Mouse (Mus musculus) intestine, postnatal 0 days (tissue): ENCODE measurements around the gene Cherp. TPM values are rescaled to one million over a fixed set of nuclear protein-coding genes. Genes with fewer than 3 reads are reported as not detected.

Experiments used
- ATAC-seq: fragments of 200-750 bp; cut with Nextera tagmentation; 2 replicates; pipeline ENCODE4 v1.8.0; 2017; ENCODE audit warnings: mild to moderate bottlenecking, moderate TSS enrichment, moderate library complexity
- H3K27ac ChIP-seq: fragments of 300-500 bp; sonication (generic); 2 replicates; pipeline ENCODE4 v1.5.1; 2014; ENCODE audit warnings: mild to moderate bottlenecking, low read depth, low read length, moderate library complexity
- H3K27me3 ChIP-seq: fragments of 300-500 bp; sonication (generic); replicated peaks from 2 replicates; pipeline ENCODE4 v1.6.1; 2014; ENCODE audit warnings: low read length, mixed read lengths; ENCODE audit not compliant: control insufficient read depth, insufficient read depth
- H3K36me3 ChIP-seq: fragments of 300-500 bp; sonication (generic); 2 replicates; pipeline ENCODE4 v1.6.1; 2014; ENCODE audit warnings: mild to moderate bottlenecking, moderate library complexity; ENCODE audit not compliant: control insufficient read depth, insufficient read depth
- H3K4me1 ChIP-seq: fragments of 300-500 bp; sonication (generic); replicated peaks from 2 replicates; pipeline ENCODE4 v1.6.1; 2014; ENCODE audit warnings: antibody characterized with exemption, low read length, mixed read lengths; ENCODE audit not compliant: control insufficient read depth, insufficient read depth
- H3K4me2 ChIP-seq: fragments of 300-500 bp; sonication (generic); replicated peaks from 2 replicates; pipeline ENCODE4 v1.6.1; 2014; ENCODE audit warnings: low read depth, mild to moderate bottlenecking, moderate library complexity
- H3K4me3 ChIP-seq: fragments of 300-500 bp; sonication (generic); 2 replicates; pipeline ENCODE4 v1.5.1; 2014; ENCODE audit warnings: low read depth, low read length
- H3K9ac ChIP-seq: fragments of 300-500 bp; sonication (generic); 2 replicates; pipeline ENCODE4 v1.6.1; 2014; ENCODE audit warnings: mild to moderate bottlenecking, low read depth, low read length
- H3K9me3 ChIP-seq: fragments of 300-500 bp; sonication (generic); 2 replicates; pipeline ENCODE4 v1.6.1; 2016; ENCODE audit warnings: mixed run types; ENCODE audit not compliant: control insufficient read depth
- CTCF ChIP-seq: sonication (generic); IDR thresholded peaks from 2 replicates; pipeline ENCODE4 v1.5.1; 2016; ENCODE audit warnings: low read depth, mild to moderate bottlenecking, control low read depth, antibody characterized with exemption, moderate library complexity
- WGBS: fragments of 180-500 bp; shearing (Covaris S2); extraction: QIAGEN DNeasy Blood & Tissue Kit; methylation state at CpG from one replicate; pipeline ENCODE4 v1.1.7; 2014; 5-methylcytosine and 5-hydroxymethylcytosine counted together
- microRNA-seq: library from miRNA; unstranded; fragments of <30 nt; microRNA quantifications from one replicate; pipeline ENCODE4, GENCODE M21; 2016
- polyA plus RNA-seq: library from polyadenylated mRNA; unstranded; fragments of >200 nt; fragmentation: Nextera tagmentation; extraction: Ambion mirVana; gene quantifications from 2 replicates; pipeline ENCODE4 v1.2.1, GENCODE M21; 2015

Cherp gene
- polyA plus RNA-seq, 1 experiment from 2014 or later: 19.4 TPM

- H3K4me2 ChIP-seq: peak within 1 kb of the TSS; percentile 88
Measured at GRCm38 (mm10) chr8:72421362-72422335, 53.4 kb downstream of the Cherp start, which contains the start of gene Eps15l1. Gene Eps15l1, minus strand, starts transcription at chr8:72421460.

GRCm38 (mm10) chr8:72420571-72421361 lies 54.3 kb downstream of the Cherp start:
- no peak for TF ChIP-seq CTCF
- Histone ChIP-seq H3K4me1 (peaks cover 3% of the 10 kb centered on the region; the same call in 1 of the 2 replicates), H3K27ac (peak overlapping the region; percentile 84), H3K4me3 (peak overlapping the region; percentile 81), H3K4me2 (peak overlapping the region; percentile 88), H3K36me3 (no peaks in the 10 kb centered on the region; the same call in 1 of the 2 replicates), H3K9me3 (no peaks in the 10 kb centered on the region), H3K27me3 (no peaks in the 10 kb centered on the region), H3K9ac (peak overlapping the region; percentile 80)
- 1% methylated on average over 68 of the region's 73 CpGs for WGBS
- ATAC-seq: peak; percentile 19

More at GRCm38 (mm10) chr8:72421362-72422335, 53.4 kb downstream of the Cherp start, which contains the start of gene Eps15l1:
- Histone ChIP-seq H3K27ac (peak within 1 kb of the TSS; percentile 84), H3K36me3 (no peaks in the 10 kb centered on the region; the same call in 1 of the 2 replicates), H3K9ac (peak within 1 kb of the TSS; percentile 80), H3K4me3 (peak within 1 kb of the TSS; percentile 81), H3K9me3 (no peaks in the 10 kb centered on the region), H3K27me3 (no peaks in the 10 kb centered on the region), H3K4me1 (peaks cover 3% of the 10 kb centered on the region; the same call in 1 of the 2 replicates)
- no peak for TF ChIP-seq CTCF
- WGBS: 1% methylated on average over 48 of the region's 48 CpGs
- ATAC-seq: peak; percentile 96

- H3K9me3 ChIP-seq: no peaks in the 10 kb centered on the region
- H3K36me3 ChIP-seq: no peaks in the 10 kb centered on the region; the same call in 1 of the 2 replicates
- H3K27me3 ChIP-seq: no peaks in the 10 kb centered on the region
- no peak overlapping the region for H3K4me2 ChIP-seq
- WGBS: 87% methylated on average over 4 of the region's 4 CpGs
- peaks cover 6% of the 10 kb centered on the region; the same call in 1 of the 2 replicates for H3K4me1 ChIP-seq
- no peak for TF ChIP-seq CTCF
- ATAC-seq: no peak
- H3K27ac ChIP-seq: no peak overlapping the region
- no peak overlapping the region for H3K9ac ChIP-seq
- H3K4me3 ChIP-seq: no peak overlapping the region
Measured at GRCm38 (mm10) chr8:72418073-72418472, 57.0 kb downstream of the Cherp start.

- WGBS: 64% methylated on average over 2 of the region's 2 CpGs
- Histone ChIP-seq H3K4me3 (no peak overlapping the region), H3K36me3 (no peaks in the 10 kb centered on the region; the same call in 1 of the 2 replicates), H3K4me1 (peaks cover 13% of the 10 kb centered on the region; the same call in 1 of the 2 replicates), H3K27me3 (no peaks in the 10 kb centered on the region), H3K9me3 (no peaks in the 10 kb centered on the region), H3K4me2 (no peak overlapping the region), H3K27ac (no peak overlapping the region), H3K9ac (no peak overlapping the region)
- no peak for TF ChIP-seq CTCF
- no peak for ATAC-seq
Measured at GRCm38 (mm10) chr8:72415252-72415651, 59.8 kb downstream of the Cherp start.

- Histone ChIP-seq H3K4me3 (no peak overlapping the region), H3K27me3 (no peaks in the 10 kb centered on the region), H3K9ac (no peak overlapping the region), H3K27ac (no peak overlapping the region), H3K4me2 (no peak overlapping the region), H3K36me3 (no peaks in the 10 kb centered on the region; the same call in 1 of the 2 replicates), H3K9me3 (no peaks in the 10 kb centered on the region), H3K4me1 (peaks cover 13% of the 10 kb centered on the region; the same call in 1 of the 2 replicates)
- WGBS: 49% methylated on average over 7 of the region's 7 CpGs
- peak; percentile 46; the same call in 1 of the 2 replicates for ATAC-seq
- peak; percentile 25; the same call in 1 of the 2 replicates for TF ChIP-seq CTCF
Measured at GRCm38 (mm10) chr8:72413839-72414238, 61.2 kb downstream of the Cherp start.

Small RNA genes within 50 kb of the gene (microRNA-seq; reads per million reads assigned to microRNA genes)
- not detected for gene Mir7068

Other genes with a start within 250 kb of the Cherp start
- gene Ap1m1, start 235.2 kb downstream of the Cherp start, polyA plus RNA-seq: 54.0 and 56.9 TPM in 2 replicates
- gene Gm10282, start 170.0 kb downstream of the Cherp start, polyA plus RNA-seq: 6.8 and 7.8 TPM in 2 replicates
- 8.9 and 11.1 TPM in 2 replicates for gene Klf2, start 156.2 kb downstream of the Cherp start, polyA plus RNA-seq
- gene Eps15l1, start 53.8 kb downstream of the Cherp start, polyA plus RNA-seq: 16.3 and 17.3 TPM in 2 replicates
- gene Calr3, start 31.4 kb downstream of the Cherp start, polyA plus RNA-seq: 0.46 and 0.55 TPM in 2 replicates
- 3.6 and 3.8 TPM in 2 replicates for gene 1700030K09Rik, start 31.3 kb downstream of the Cherp start, polyA plus RNA-seq
- 18.1 and 21.8 TPM in 2 replicates for gene Slc35e1, start 17.4 kb upstream of the Cherp start, polyA plus RNA-seq
- gene Med26, start 73.0 kb upstream of the Cherp start, polyA plus RNA-seq: 6.4 and 7.8 TPM in 2 replicates
- gene Smim7, start 95.9 kb upstream of the Cherp start, polyA plus RNA-seq: 106 and 112 TPM in 2 replicates
- 6.0 and 7.0 TPM in 2 replicates for gene Tmem38a, start 96.8 kb upstream of the Cherp start, polyA plus RNA-seq
- 0.03 and 0.07 TPM in 2 replicates for gene Nwd1, start 171.5 kb upstream of the Cherp start, polyA plus RNA-seq
- 172 and 175 TPM in 2 replicates for gene Sin3b, start 248.1 kb upstream of the Cherp start, polyA plus RNA-seq